10 mouse cellular contexts compared by ENCODE assay signal in the genomic region with DNA sequence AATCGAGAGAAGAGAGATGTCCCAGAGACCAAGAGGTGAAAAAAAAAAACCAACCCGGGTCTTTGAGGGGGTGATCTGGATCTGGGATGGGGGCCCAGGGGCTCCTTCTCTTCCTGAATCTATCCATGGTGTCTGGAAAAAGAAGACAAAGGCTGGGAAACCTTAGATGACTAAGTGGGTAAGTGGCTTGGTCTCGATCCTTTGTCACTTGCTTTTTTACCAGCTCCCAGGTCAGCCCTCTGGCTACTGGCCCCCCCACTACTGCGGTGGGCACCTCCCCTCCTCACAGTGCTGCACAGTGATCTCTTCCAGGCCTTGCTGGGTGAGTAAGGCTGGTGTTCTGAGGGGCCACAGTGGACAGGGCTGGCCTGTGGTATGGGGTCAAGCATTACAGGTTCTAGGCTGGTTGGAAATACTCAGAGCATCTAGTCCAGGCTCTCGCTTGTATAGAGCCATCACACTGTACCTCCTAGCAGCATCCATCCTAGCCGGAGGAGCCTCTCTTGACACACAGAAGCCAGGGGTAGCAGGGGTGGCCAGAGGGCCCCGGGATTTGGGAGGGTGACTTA. TPM values are rescaled to one million over a fixed set of nuclear protein-coding genes. Genes with fewer than 3 reads are reported as not detected.
DNase-seq lines count a peak whose midpoint lies in the region; ATAC-seq and TF ChIP-seq lines count a peak whose summit lies in the region.
"Had no signal": no experiment of that assay in that cellular context is flagged by ENCODE, and none has a peak within 500 bp of the region (broad histone marks: within the 10 kb centered on the region; RNA-seq: fewer than 3 reads in every experiment).

No protein-coding gene starts in this region.

- H3K27ac ChIP-seq in heart, embryonic 14.5 days (replicated peaks in 1 of 2; ENCODE audit: control insufficient read depth in 1 of 2, insufficient read depth in 1 of 2, low read depth in 2 of 2, low read length in 2 of 2) = no peak overlapping the region
- H3K27ac ChIP-seq in embryonic facial prominence, embryonic 11.5 days (replicated peaks; ENCODE audit: low read depth, low read length) = no peak overlapping the region; the same call in 1 of the 2 replicates
- no peak overlapping the region for H3K27ac ChIP-seq in heart, postnatal 0 days (ENCODE audit: low read depth)
- no peak overlapping the region; the same call in 1 of the 2 replicates for H3K27ac ChIP-seq in midbrain, embryonic 11.5 days (ENCODE audit: low read depth, low read length)

- TF ChIP-seq EP300 in heart, postnatal 0 days (IDR thresholded peaks at IDR 0.05; ENCODE audit: low read depth) = no peak

- no peak overlapping the region for H3K4me2 ChIP-seq in heart, embryonic 14.5 days (ENCODE audit: low read length)
- H3K4me2 ChIP-seq in embryonic facial prominence, embryonic 11.5 days (ENCODE audit: low read depth, low read length) = peak overlapping the region; percentile 92
- H3K4me2 ChIP-seq in heart, postnatal 0 days (ENCODE audit: low read depth, low read length) = no peak overlapping the region
- peak overlapping the region; percentile 87 for H3K4me2 ChIP-seq in midbrain, embryonic 11.5 days

- WGBS in heart, embryonic 14.5 days = 40% methylated on average over 7 of the region's 7 CpGs
- WGBS in embryonic facial prominence, embryonic 11.5 days = 39% methylated on average over 7 of the region's 7 CpGs
- 47% methylated on average over 7 of the region's 7 CpGs for WGBS in heart, postnatal 0 days
- WGBS in midbrain, embryonic 11.5 days = 35% methylated on average over 7 of the region's 7 CpGs

- H3K9ac ChIP-seq in heart, embryonic 14.5 days (ENCODE audit: low read length) = peak overlapping the region; percentile 83; the same call in 1 of the 2 replicates
- H3K9ac ChIP-seq in embryonic facial prominence, embryonic 11.5 days (replicated peaks; ENCODE audit: low read length) = peak overlapping the region; percentile 83; the same call in 1 of the 2 replicates
- H3K9ac ChIP-seq in heart, postnatal 0 days (replicated peaks; ENCODE audit: low read depth, low read length) = peak overlapping the region; percentile 56; the same call in 1 of the 2 replicates
- H3K9ac ChIP-seq in midbrain, embryonic 11.5 days (ENCODE audit: low read length) = peak overlapping the region; percentile 88

- no peaks in the 10 kb centered on the region for H3K9me3 ChIP-seq in heart, embryonic 14.5 days (ENCODE audit: control insufficient read depth, low read length)
- H3K9me3 ChIP-seq in embryonic facial prominence, embryonic 11.5 days (replicated peaks; ENCODE audit: control insufficient read depth, low read length) = no peaks in the 10 kb centered on the region
- no peaks in the 10 kb centered on the region for H3K9me3 ChIP-seq in heart, postnatal 0 days (replicated peaks; ENCODE audit: control insufficient read depth, low read length)
- no peaks in the 10 kb centered on the region for H3K9me3 ChIP-seq in midbrain, embryonic 11.5 days (ENCODE audit: control insufficient read depth, low read length)

- peaks cover 18% of the 10 kb centered on the region for H3K36me3 ChIP-seq in heart, embryonic 14.5 days (ENCODE audit: control insufficient read depth, insufficient read depth, low read length)
- H3K36me3 ChIP-seq in embryonic facial prominence, embryonic 11.5 days (replicated peaks; ENCODE audit: control insufficient read depth, insufficient read depth, low read depth, low read length) = no peaks in the 10 kb centered on the region
- H3K36me3 ChIP-seq in heart, postnatal 0 days (replicated peaks; ENCODE audit: control insufficient read depth, insufficient read depth, low read length) = peaks cover 18% of the 10 kb centered on the region
- peaks cover 2% of the 10 kb centered on the region; the same call in 1 of the 2 replicates for H3K36me3 ChIP-seq in midbrain, embryonic 11.5 days (ENCODE audit: control insufficient read depth, insufficient read depth, low read length)

- no peaks in the 10 kb centered on the region for H3K27me3 ChIP-seq in heart, embryonic 14.5 days (ENCODE audit: control insufficient read depth, insufficient read depth, low read length)
- no peaks in the 10 kb centered on the region for H3K27me3 ChIP-seq in embryonic facial prominence, embryonic 11.5 days (ENCODE audit: control insufficient read depth, insufficient read depth, low read length)
- H3K27me3 ChIP-seq in heart, postnatal 0 days (ENCODE audit: control insufficient read depth, insufficient read depth, low read length) = no peaks in the 10 kb centered on the region
- no peaks in the 10 kb centered on the region for H3K27me3 ChIP-seq in midbrain, embryonic 11.5 days (ENCODE audit: control insufficient read depth, insufficient read depth, low read length)

- no peak overlapping the region for H3K4me3 ChIP-seq in heart, embryonic 14.5 days (ENCODE audit: control insufficient read depth in 1 of 2, insufficient read depth in 1 of 2, low read depth in 1 of 2, low read length in 2 of 2)
- H3K4me3 ChIP-seq in embryonic facial prominence, embryonic 11.5 days (ENCODE audit: low read depth, low read length) = peak overlapping the region; percentile 58; the same call in 1 of the 2 replicates
- no peak overlapping the region for H3K4me3 ChIP-seq in heart, postnatal 0 days (ENCODE audit: low read depth, low read length)
- peak overlapping the region; percentile 68 for H3K4me3 ChIP-seq in midbrain, embryonic 11.5 days (ENCODE audit: low read depth, low read length)

- DNase-seq in heart, adult 8-10 months (ENCODE audit: low spot score) = no peak
- DNase-seq in embryonic facial prominence, embryonic 11.5 days (ENCODE audit: low spot score) = no peak
- DNase-seq in heart, postnatal 0 days (ENCODE audit: low spot score) = no peak
- DNase-seq in midbrain, embryonic 11.5 days (ENCODE audit: low spot score, missing footprints) = peak; percentile 82
- DNase-seq in embryo, embryonic 10.5 days (ENCODE audit: low spot score) = no peak
- no peak for DNase-seq in Muller cell, postnatal 12 days (ENCODE audit: inconsistent ontology term)
- DNase-seq in adrenal gland, postnatal 25 days = no peak
- DNase-seq: kidney, postnatal 36 days; spleen, adult 18-20 months had no signal

- no peak for ATAC-seq in heart, embryonic 14.5 days (ENCODE audit: insufficient number of reproducible peaks, insufficient read depth, low FRiP score, low read depth)
- no peak for ATAC-seq in embryonic facial prominence, embryonic 11.5 days (replicated peaks; ENCODE audit: insufficient number of reproducible peaks, low FRiP score, low TSS enrichment, low read depth)
- no peak for ATAC-seq in heart, postnatal 0 days (ENCODE audit: insufficient read depth, low read depth)
- no peak for ATAC-seq in midbrain, embryonic 11.5 days (ENCODE audit: low FRiP score)

- TF ChIP-seq CTCF in heart, postnatal 0 days (IDR thresholded peaks at IDR 0.05; ENCODE audit: low read depth) = no peak

- peaks cover 15 to 47% of the 10 kb centered on the region in 2 experiments for H3K4me1 ChIP-seq in heart, embryonic 14.5 days (ENCODE audit: control insufficient read depth in 2 of 2, insufficient read depth in 2 of 2, low read length in 2 of 2)
- peaks cover 15% of the 10 kb centered on the region for H3K4me1 ChIP-seq in embryonic facial prominence, embryonic 11.5 days (ENCODE audit: control insufficient read depth, insufficient read depth, low read length)
- peaks cover 32% of the 10 kb centered on the region for H3K4me1 ChIP-seq in heart, postnatal 0 days (ENCODE audit: control insufficient read depth, insufficient read depth)
- H3K4me1 ChIP-seq in midbrain, embryonic 11.5 days (ENCODE audit: control insufficient read depth, insufficient read depth, low read length) = peaks cover 46% of the 10 kb centered on the region

RNA-seq across cellular contexts. Expression of gene Dlg4, which starts 0.5 kb away (rescaled TPM):
- 3.4 and 6.0 TPM in 2 replicates for polyA plus RNA-seq in heart, embryonic 14.5 days (2014; fragmentation: Nextera tagmentation; extraction: Ambion mirVana)
- total RNA-seq in heart, adult 8-10 months (2022) = 1 to 10 TPM; 3.9 to 6.3 (median 5.2) TPM
- polyA plus RNA-seq in embryonic facial prominence, embryonic 11.5 days (2014; fragmentation: Nextera tagmentation; extraction: Ambion mirVana) = 7.6 and 11.2 TPM in 2 replicates
- 3.4 and 10.3 TPM in 2 replicates for total RNA-seq in heart, postnatal 0 days (2014; rRNA removed; ENCODE audit: low replicate concordance)
- polyA plus RNA-seq in heart, postnatal 0 days (2015; fragmentation: Nextera tagmentation; extraction: Ambion mirVana) = 2.2 TPM in 2 replicates
- polyA plus RNA-seq in midbrain, embryonic 11.5 days (2014; fragmentation: Nextera tagmentation; extraction: Ambion mirVana) = 11.2 and 15.2 TPM in 2 replicates
- 30.7 and 31.0 TPM in 2 replicates for total RNA-seq in adrenal gland, postnatal 25 days (2021)

RNA-seq across cellular contexts. Expression of gene Acadvl, which starts 2.1 kb away (rescaled TPM):
- 185 and 198 TPM in 2 replicates for polyA plus RNA-seq in heart, embryonic 14.5 days (2014; fragmentation: Nextera tagmentation; extraction: Ambion mirVana)
- 1,000 to 10,000 TPM; 1,233 to 1,415 (median 1,285) TPM for total RNA-seq in heart, adult 8-10 months (2022)
- polyA plus RNA-seq in embryonic facial prominence, embryonic 11.5 days (2014; fragmentation: Nextera tagmentation; extraction: Ambion mirVana) = 54.2 and 57.6 TPM in 2 replicates
- total RNA-seq in heart, postnatal 0 days (2014; rRNA removed; ENCODE audit: low replicate concordance) = 378 and 469 TPM in 2 replicates
- polyA plus RNA-seq in heart, postnatal 0 days (2015; fragmentation: Nextera tagmentation; extraction: Ambion mirVana) = 815 and 873 TPM in 2 replicates
- 46.5 and 47.8 TPM in 2 replicates for polyA plus RNA-seq in midbrain, embryonic 11.5 days (2014; fragmentation: Nextera tagmentation; extraction: Ambion mirVana)
- total RNA-seq in adrenal gland, postnatal 25 days (2021) = 391 and 422 TPM in 2 replicates

RNA-seq across cellular contexts. Expression of gene Dvl2, which starts 16.9 kb away (rescaled TPM):
- polyA plus RNA-seq in heart, embryonic 14.5 days (2014; fragmentation: Nextera tagmentation; extraction: Ambion mirVana) = 15.0 and 16.6 TPM in 2 replicates
- total RNA-seq in heart, adult 8-10 months (2022) = 1 to 10 TPM; 4.0 to 6.4 (median 5.1) TPM
- polyA plus RNA-seq in embryonic facial prominence, embryonic 11.5 days (2014; fragmentation: Nextera tagmentation; extraction: Ambion mirVana) = 34.9 and 35.7 TPM in 2 replicates
- total RNA-seq in heart, postnatal 0 days (2014; rRNA removed; ENCODE audit: low replicate concordance) = 10.8 TPM in 2 replicates
- 6.5 and 7.5 TPM in 2 replicates for polyA plus RNA-seq in heart, postnatal 0 days (2015; fragmentation: Nextera tagmentation; extraction: Ambion mirVana)
- polyA plus RNA-seq in midbrain, embryonic 11.5 days (2014; fragmentation: Nextera tagmentation; extraction: Ambion mirVana) = 29.0 and 30.0 TPM in 2 replicates
- total RNA-seq in adrenal gland, postnatal 25 days (2021) = 19.6 and 22.3 TPM in 2 replicates

RNA-seq across cellular contexts. Expression of gene Phf23, which starts 21.7 kb away (rescaled TPM):
- 22.2 and 27.5 TPM in 2 replicates for polyA plus RNA-seq in heart, embryonic 14.5 days (2014; fragmentation: Nextera tagmentation; extraction: Ambion mirVana)
- 10 to 100 TPM; 21.0 to 24.9 (median 23.6) TPM for total RNA-seq in heart, adult 8-10 months (2022)
- polyA plus RNA-seq in embryonic facial prominence, embryonic 11.5 days (2014; fragmentation: Nextera tagmentation; extraction: Ambion mirVana) = 57.7 and 58.0 TPM in 2 replicates
- 27.4 and 54.8 TPM in 2 replicates for total RNA-seq in heart, postnatal 0 days (2014; rRNA removed; ENCODE audit: low replicate concordance)
- 30.3 and 34.2 TPM in 2 replicates for polyA plus RNA-seq in heart, postnatal 0 days (2015; fragmentation: Nextera tagmentation; extraction: Ambion mirVana)
- 51.5 and 53.4 TPM in 2 replicates for polyA plus RNA-seq in midbrain, embryonic 11.5 days (2014; fragmentation: Nextera tagmentation; extraction: Ambion mirVana)
- 55.7 and 64.6 TPM in 2 replicates for total RNA-seq in adrenal gland, postnatal 25 days (2021)

RNA-seq across cellular contexts. Expression of gene Gabarap, which starts 26.3 kb away (rescaled TPM):
- polyA plus RNA-seq in heart, embryonic 14.5 days (2014; fragmentation: Nextera tagmentation; extraction: Ambion mirVana) = 454 and 540 TPM in 2 replicates
- total RNA-seq in heart, adult 8-10 months (2022) = 100 to 1,000 TPM; 287 to 342 (median 325) TPM
- polyA plus RNA-seq in embryonic facial prominence, embryonic 11.5 days (2014; fragmentation: Nextera tagmentation; extraction: Ambion mirVana) = 474 and 509 TPM in 2 replicates
- 208 and 305 TPM in 2 replicates for total RNA-seq in heart, postnatal 0 days (2014; rRNA removed; ENCODE audit: low replicate concordance)
- polyA plus RNA-seq in heart, postnatal 0 days (2015; fragmentation: Nextera tagmentation; extraction: Ambion mirVana) = 472 and 510 TPM in 2 replicates
- polyA plus RNA-seq in midbrain, embryonic 11.5 days (2014; fragmentation: Nextera tagmentation; extraction: Ambion mirVana) = 566 and 590 TPM in 2 replicates
- total RNA-seq in adrenal gland, postnatal 25 days (2021) = 406 and 407 TPM in 2 replicates

Comparison
In these comparisons a context has a peak if more than half of its experiments do, and no peak if none do; other contexts are left out.
1. H3K4me2 ChIP-seq: peak in embryonic facial prominence, embryonic 11.5 days (single experiment) and midbrain, embryonic 11.5 days (single experiment); none in heart, embryonic 14.5 days (single experiment) and heart, postnatal 0 days (single experiment).
2. H3K4me3 ChIP-seq: peak in embryonic facial prominence, embryonic 11.5 days (single experiment) and midbrain, embryonic 11.5 days (single experiment); none in heart, embryonic 14.5 days (0 of 2) and heart, postnatal 0 days (single experiment).
3. Peak in every context shown above with its lines, with median percentiles within 50 percentile points of each other: H3K9ac ChIP-seq.